Comparison of ENCODE assay signal across 23 mouse cellular contexts in the genomic region with DNA sequence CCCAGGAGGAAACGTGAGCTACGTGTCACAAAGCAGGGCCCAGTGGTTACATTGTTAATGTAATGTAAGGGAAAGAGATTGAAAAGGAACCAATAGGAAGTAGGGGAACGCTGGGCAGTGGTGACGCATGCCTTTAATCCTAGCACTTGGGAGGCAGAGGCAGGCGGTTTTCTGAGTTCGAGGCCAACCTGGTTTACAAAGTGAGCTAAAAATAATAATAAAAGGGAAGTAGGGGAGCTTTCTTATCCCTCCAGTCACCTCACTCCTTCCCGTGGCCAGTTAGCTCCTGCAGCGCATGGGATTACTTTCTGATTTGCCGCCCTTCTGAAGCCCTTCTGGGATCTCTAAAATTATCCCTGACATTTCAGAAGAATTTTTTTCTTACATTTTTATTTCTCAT.
"Had no signal": no experiment of that assay in that cellular context is flagged by ENCODE, and none has a peak within 500 bp of the region (broad histone marks: within the 10 kb centered on the region; RNA-seq: fewer than 3 reads in every experiment).

No protein-coding gene starts in this region.

- H3K27ac ChIP-seq: heart, adult 2 months; hindbrain, embryonic 13.5 days; hindbrain, embryonic 15.5 days; hindbrain, postnatal 0 days; kidney, embryonic 15.5 days; kidney, postnatal 0 days; left cerebral cortex, adult 2 months; limb, embryonic 12.5 days; liver, embryonic 13.5 days; liver, embryonic 15.5 days had no signal

- H3K36me3 ChIP-seq: heart, embryonic 12.5 days; hindbrain, embryonic 13.5 days; hindbrain, embryonic 15.5 days; kidney, embryonic 15.5 days; limb, embryonic 12.5 days; liver, embryonic 13.5 days; liver, embryonic 15.5 days had no signal

- H3K9ac ChIP-seq: heart, embryonic 12.5 days; hindbrain, embryonic 13.5 days; hindbrain, embryonic 15.5 days; kidney, embryonic 15.5 days; limb, embryonic 12.5 days; liver, embryonic 13.5 days; liver, embryonic 15.5 days had no signal

- H3K27me3 ChIP-seq: heart, embryonic 12.5 days; hindbrain, embryonic 13.5 days; hindbrain, embryonic 15.5 days; kidney, embryonic 15.5 days; limb, embryonic 12.5 days; liver, embryonic 13.5 days; liver, embryonic 15.5 days had no signal

- DNase-seq: gastrocnemius, postnatal 14 days; gastrocnemius, postnatal 36 days; heart, adult 11 months; heart, adult 2 months; heart, postnatal 10 days; heart, postnatal 36 days; kidney, adult 11 months; kidney, adult 2 months; kidney, adult 9 months; kidney, postnatal 14 days; kidney, postnatal 36 days; left cerebral cortex, postnatal 4 days; liver; liver, embryonic 13.5 days had no signal

- H3K4me3 ChIP-seq: heart, adult 2 months; heart, embryonic 12.5 days; hindbrain, embryonic 13.5 days; hindbrain, embryonic 15.5 days; kidney, embryonic 15.5 days; left cerebral cortex, adult 2 months; limb, embryonic 12.5 days; liver, embryonic 13.5 days; liver, embryonic 15.5 days had no signal

- H3K9me3 ChIP-seq: heart, embryonic 12.5 days; hindbrain, embryonic 13.5 days; hindbrain, embryonic 15.5 days; kidney, embryonic 15.5 days; limb, embryonic 12.5 days; liver, embryonic 13.5 days; liver, embryonic 15.5 days had no signal
